Mouse (Mus musculus) limb, embryonic 12.5 days (tissue): ENCODE data around the gene Sox18. TPM values are rescaled to one million over a fixed set of nuclear protein-coding genes. Genes with fewer than 3 reads are reported as not detected.

ENCODE experiments used
- ATAC-seq: fragments of 200-750 bp; cut with Nextera tagmentation; 2 replicates; pipeline ENCODE4 v1.8.0; 2017; ENCODE audit warnings: low read depth, moderate TSS enrichment; ENCODE audit not compliant: insufficient number of reproducible peaks, insufficient read depth, low FRiP score, low TSS enrichment
- H3K27ac ChIP-seq: fragments of 300-500 bp; sonication (generic); 2 replicates; pipeline ENCODE4 v1.5.1; 2016; ENCODE audit warnings: mild to moderate bottlenecking, moderate library complexity
- H3K27me3 ChIP-seq: fragments of 300-500 bp; sonication (generic); 2 replicates; pipeline ENCODE4 v1.6.1; 2016; ENCODE audit warnings: mild to moderate bottlenecking, moderate library complexity
- H3K36me3 ChIP-seq: fragments of 300-500 bp; sonication (generic); 2 replicates; pipeline ENCODE4 v1.6.1; 2016; ENCODE audit warnings: mild to moderate bottlenecking, moderate library complexity
- H3K4me1 ChIP-seq: fragments of 300-500 bp; sonication (generic); replicated peaks from 2 replicates; pipeline ENCODE4 v1.6.1; 2016
- H3K4me2 ChIP-seq: fragments of 300-500 bp; sonication (generic); 2 replicates; pipeline ENCODE4 v1.6.1; 2016; ENCODE audit warnings: mild to moderate bottlenecking, moderate library complexity
- H3K4me3 ChIP-seq: fragments of 300-500 bp; sonication (generic); replicated peaks from 2 replicates; pipeline ENCODE4 v1.5.1; 2016; ENCODE audit warnings: mild to moderate bottlenecking
- H3K9ac ChIP-seq: fragments of 300-500 bp; sonication (generic); replicated peaks from 2 replicates; pipeline ENCODE4 v1.6.1; 2016; ENCODE audit warnings: mild to moderate bottlenecking, moderate library complexity
- H3K9me3 ChIP-seq: fragments of 300-500 bp; sonication (generic); 2 replicates; pipeline ENCODE4 v1.6.1; 2016; ENCODE audit warnings: mild to moderate bottlenecking, moderate library complexity
- WGBS: fragments of 180-500 bp; shearing (Covaris S2); methylation state at CpG from one replicate; pipeline ENCODE4 v1.1.7; 2016; 5-methylcytosine and 5-hydroxymethylcytosine counted together
- polyA plus RNA-seq: library from polyadenylated mRNA; unstranded; fragments of >200 nt; fragmentation: Nextera tagmentation; extraction: Ambion mirVana; gene quantifications from 2 replicates; pipeline ENCODE4 v1.2.1, GENCODE M21; 2016

The Sox18 gene
- polyA plus RNA-seq, 1 experiment from 2014 or later: 22.4 TPM

- peak overlapping the region; percentile 77 for H3K4me2 ChIP-seq
- H3K27me3 ChIP-seq: peaks cover 69% of the 10 kb centered on the region
- peak overlapping the region; percentile 56 for H3K4me3 ChIP-seq
- 4% methylated on average over 54 of the region's 56 CpGs for WGBS
- H3K9me3 ChIP-seq: no peaks in the 10 kb centered on the region
- ATAC-seq: no peak; the same call in 1 of the 2 replicates
- H3K36me3 ChIP-seq: no peaks in the 10 kb centered on the region
- H3K4me1 ChIP-seq: peaks cover 34% of the 10 kb centered on the region
- H3K9ac ChIP-seq: peak overlapping the region; percentile 60
- 0 out of 2 replicates have a peak overlapping the region, but pooled peaks have one; percentile 12 for H3K27ac ChIP-seq
Measured at GRCm38 (mm10) chr2:181670285-181670912, 1.0 kb downstream of the Sox18 start.

- Histone ChIP-seq H3K9ac (no peak overlapping the region), H3K4me3 (no peak overlapping the region), H3K4me1 (peaks cover 28% of the 10 kb centered on the region), H3K27me3 (peaks cover 8% of the 10 kb centered on the region), H3K27ac (peak overlapping the region; percentile 64), H3K9me3 (no peaks in the 10 kb centered on the region), H3K36me3 (0 out of 2 replicates have a peak, but pooled peaks cover 2% of the 10 kb centered on the region), H3K4me2 (no peak overlapping the region)
- WGBS: 19% methylated on average over 4 of the region's 4 CpGs
- ATAC-seq: no peak
Measured at GRCm38 (mm10) chr2:181663298-181663630, 8.2 kb downstream of the Sox18 start.

- Histone ChIP-seq H3K4me1 (peaks cover 28% of the 10 kb centered on the region), H3K4me3 (no peak overlapping the region), H3K9ac (no peak overlapping the region), H3K9me3 (no peaks in the 10 kb centered on the region), H3K4me2 (no peak overlapping the region), H3K27ac (peak overlapping the region; percentile 68), H3K27me3 (peaks cover 3% of the 10 kb centered on the region), H3K36me3 (0 out of 2 replicates have a peak, but pooled peaks cover 4% of the 10 kb centered on the region)
- no peak for ATAC-seq
- 76% methylated on average over 3 of the region's 3 CpGs for WGBS
Measured at GRCm38 (mm10) chr2:181662620-181663297, 8.7 kb downstream of the Sox18 start.

- Histone ChIP-seq H3K4me3 (no peak overlapping the region), H3K9me3 (no peaks in the 10 kb centered on the region), H3K9ac (no peak overlapping the region), H3K4me2 (peak overlapping the region; percentile 15; the same call in 1 of the 2 replicates), H3K36me3 (peaks cover 29% of the 10 kb centered on the region), H3K4me1 (peaks cover 43% of the 10 kb centered on the region), H3K27ac (no peak overlapping the region), H3K27me3 (no peaks in the 10 kb centered on the region)
- 13% methylated on average over 9 of the region's 9 CpGs for WGBS
- ATAC-seq: peak; percentile 5; the same call in 1 of the 2 replicates
Measured at GRCm38 (mm10) chr2:181659609-181660055, 11.8 kb downstream of the Sox18 start.

- Histone ChIP-seq H3K9ac (no peak overlapping the region), H3K27ac (no peak overlapping the region), H3K4me1 (peaks cover 43% of the 10 kb centered on the region), H3K4me3 (no peak overlapping the region), H3K27me3 (no peaks in the 10 kb centered on the region), H3K4me2 (peak overlapping the region; percentile 15; the same call in 1 of the 2 replicates), H3K36me3 (peaks cover 32% of the 10 kb centered on the region), H3K9me3 (no peaks in the 10 kb centered on the region)
- WGBS: 44% methylated on average over 17 of the region's 17 CpGs
- 0 out of 2 replicates have a peak, but pooled peaks have one; percentile 34 for ATAC-seq
Measured at GRCm38 (mm10) chr2:181658930-181659555, 12.4 kb downstream of the Sox18 start.

GRCm38 (mm10) chr2:181658528-181658927, 12.9 kb downstream of the Sox18 start:
- Histone ChIP-seq H3K27me3 (no peaks in the 10 kb centered on the region), H3K27ac (no peak overlapping the region), H3K36me3 (peaks cover 37% of the 10 kb centered on the region), H3K9ac (no peak overlapping the region), H3K4me3 (no peak overlapping the region), H3K4me1 (peaks cover 39% of the 10 kb centered on the region), H3K9me3 (no peaks in the 10 kb centered on the region), H3K4me2 (no peak overlapping the region)
- WGBS: 88% methylated on average over 7 of the region's 7 CpGs
- no peak for ATAC-seq

GRCm38 (mm10) chr2:181657441-181657840, 14.0 kb downstream of the Sox18 start:
- no peak for ATAC-seq
- Histone ChIP-seq H3K4me1 (peaks cover 34% of the 10 kb centered on the region), H3K27ac (no peak overlapping the region), H3K36me3 (peaks cover 48% of the 10 kb centered on the region), H3K9me3 (no peaks in the 10 kb centered on the region), H3K27me3 (no peaks in the 10 kb centered on the region), H3K4me3 (no peak overlapping the region), H3K9ac (no peak overlapping the region), H3K4me2 (no peak overlapping the region)
- 72% methylated on average over 2 of the region's 2 CpGs for WGBS

GRCm38 (mm10) chr2:181656734-181657133, 14.7 kb downstream of the Sox18 start, which contains the start of gene Gm29797:
Gene Gm29797 (plus strand): TSS chr2:181657034.
- Histone ChIP-seq H3K9me3 (no peaks in the 10 kb centered on the region), H3K4me2 (no peak within 1 kb of the TSS), H3K27me3 (no peaks in the 10 kb centered on the region), H3K36me3 (peaks cover 55% of the 10 kb centered on the region), H3K9ac (no peak within 1 kb of the TSS), H3K4me3 (no peak within 1 kb of the TSS), H3K27ac (peak within 1 kb of the TSS; percentile 50; the same call in 1 of the 2 replicates), H3K4me1 (peaks cover 33% of the 10 kb centered on the region)
- ATAC-seq: no peak
- 33% methylated on average over 3 of the region's 3 CpGs for WGBS

GRCm38 (mm10) chr2:181653523-181653922, 17.9 kb downstream of the Sox18 start:
- no peaks in the 10 kb centered on the region for H3K9me3 ChIP-seq
- H3K27ac ChIP-seq: no peak overlapping the region
- H3K4me3 ChIP-seq: no peak overlapping the region
- no peaks in the 10 kb centered on the region for H3K27me3 ChIP-seq
- 92% methylated on average over 1 of the region's 1 CpGs for WGBS
- H3K9ac ChIP-seq: no peak overlapping the region
- H3K36me3 ChIP-seq: peaks cover 87% of the 10 kb centered on the region
- peaks cover 15% of the 10 kb centered on the region for H3K4me1 ChIP-seq
- no peak for ATAC-seq
- no peak overlapping the region for H3K4me2 ChIP-seq

GRCm38 (mm10) chr2:181653065-181653464, 18.4 kb downstream of the Sox18 start:
- no peak overlapping the region for H3K27ac ChIP-seq
- no peak for ATAC-seq
- peaks cover 88% of the 10 kb centered on the region for H3K36me3 ChIP-seq
- no peak overlapping the region for H3K9ac ChIP-seq
- H3K4me2 ChIP-seq: no peak overlapping the region
- H3K9me3 ChIP-seq: no peaks in the 10 kb centered on the region
- H3K4me3 ChIP-seq: no peak overlapping the region
- H3K27me3 ChIP-seq: no peaks in the 10 kb centered on the region
- peaks cover 15% of the 10 kb centered on the region for H3K4me1 ChIP-seq

- no peaks in the 10 kb centered on the region for H3K27me3 ChIP-seq
- H3K4me2 ChIP-seq: no peak overlapping the region
- no peak for ATAC-seq
- no peak overlapping the region for H3K4me3 ChIP-seq
- WGBS: 88% methylated on average over 10 of the region's 10 CpGs
- peaks cover 96% of the 10 kb centered on the region for H3K36me3 ChIP-seq
- H3K27ac ChIP-seq: no peak overlapping the region
- H3K9ac ChIP-seq: no peak overlapping the region
- H3K9me3 ChIP-seq: no peaks in the 10 kb centered on the region
- peaks cover 19% of the 10 kb centered on the region for H3K4me1 ChIP-seq
Measured at GRCm38 (mm10) chr2:181648926-181649325, 22.5 kb downstream of the Sox18 start.
